Mouse (Mus musculus) megakaryocyte-erythroid progenitor cell, adult 5-6 weeks (primary cell): ENCODE results near the gene Brd3. TPM values are rescaled to one million over a fixed set of nuclear protein-coding genes. Genes with fewer than 3 reads are reported as not detected.
"Not testable (repeated sequence)": the region's sequence is repeated elsewhere in the genome, so short reads cannot be mapped to it uniquely, and the experiment has no call there.

ENCODE experiments used
- ATAC-seq: replicated peaks from 2 replicates; pipeline ENCODE4 v1.8.0; 2016; ENCODE audit warnings: mild to moderate bottlenecking, inconsistent platforms; ENCODE audit not compliant: severe bottlenecking, poor library complexity, low FRiP score, low TSS enrichment
- total RNA-seq, 2 experiments: library from RNA; stranded (forward) in 1 of 2; stranded (reverse) in 1 of 2; fragments of 200-1000, 215-1000 nt in 1 of 2; fragments of >200 nt in 1 of 2; fragmentation: Nextera tagmentation in 1 of 2; gene quantifications; 2 replicates each; pipeline ENCODE4 v1.2.3; 2014 to 2017

Gene Brd3
- total RNA-seq, 2 experiments from 2014 or later: 40.9 to 68.7 TPM

DNA sequence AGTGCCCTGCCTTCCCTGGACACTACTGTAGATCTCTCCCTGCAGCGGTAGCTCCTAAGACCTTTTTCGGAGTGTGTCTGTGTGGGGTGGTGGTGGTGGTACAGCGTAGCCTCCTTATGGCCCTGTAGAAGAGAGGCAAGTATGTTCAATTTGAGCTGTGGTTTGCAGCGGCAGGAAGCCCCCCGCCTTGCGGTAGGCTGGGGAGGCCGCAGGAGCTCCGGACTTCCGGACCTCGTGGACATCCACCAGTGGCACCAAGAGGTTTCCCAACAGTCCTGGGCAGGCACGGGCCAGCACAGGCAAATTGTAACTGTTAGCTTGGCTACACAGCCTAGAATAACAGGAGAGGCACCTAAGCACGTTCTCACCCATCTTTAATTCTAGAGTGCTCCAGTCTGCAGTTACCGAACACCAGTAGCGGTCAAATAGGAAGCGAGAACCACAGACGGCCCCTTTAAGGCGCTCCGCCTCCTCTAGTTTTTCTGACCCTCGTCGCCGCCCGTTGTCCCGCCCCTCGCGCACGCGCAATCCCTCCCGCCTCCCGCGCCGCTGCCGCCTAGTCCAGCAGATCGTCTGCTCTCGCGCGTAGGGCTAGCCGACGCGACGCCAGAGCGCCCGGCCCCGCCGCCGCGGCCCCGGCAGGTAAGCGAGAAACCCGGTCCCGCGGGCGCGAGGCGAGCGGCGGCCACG is 7.3 kb upstream of the Brd3 start, which contains the start of gene Wdr5:
Wdr5 (plus strand) TSS at position 519 of the 690 bp plus-strand sequence.
- peak; percentile 84 for ATAC-seq

GRCm38 (mm10) chr2:27513861-27514260 is 6.4 kb upstream of the Brd3 start:
- 0 out of 2 replicates have a peak, but pooled peaks have one; percentile 1 for ATAC-seq

GRCm38 (mm10) chr2:27512909-27513308 is 5.4 kb upstream of the Brd3 start:
- ATAC-seq: no peak

DNA sequence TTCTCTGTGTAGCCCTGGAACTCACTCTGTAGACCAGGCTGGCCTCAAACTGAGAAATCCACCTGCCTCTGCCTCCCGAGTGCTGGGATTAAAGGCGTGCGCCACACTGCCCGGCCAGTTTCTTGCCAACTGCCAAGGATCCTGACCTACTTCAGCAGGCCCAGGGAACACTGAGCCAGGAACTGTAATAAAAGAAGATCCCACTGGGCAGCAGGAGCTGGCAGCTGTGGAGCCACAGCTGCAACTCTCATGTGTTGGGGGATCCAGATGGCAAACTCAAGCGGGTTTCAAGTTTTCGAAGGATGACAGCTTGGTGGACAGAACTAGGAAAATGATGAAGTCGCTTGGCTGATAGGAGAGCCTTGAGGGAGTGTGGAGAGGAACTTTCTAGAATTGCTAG is 3.2 kb upstream of the Brd3 start:
- ATAC-seq: no peak

GRCm38 (mm10) chr2:27506658-27507057 is 804 bp downstream of the Brd3 start:
- not testable (repeated sequence) for ATAC-seq

DNA sequence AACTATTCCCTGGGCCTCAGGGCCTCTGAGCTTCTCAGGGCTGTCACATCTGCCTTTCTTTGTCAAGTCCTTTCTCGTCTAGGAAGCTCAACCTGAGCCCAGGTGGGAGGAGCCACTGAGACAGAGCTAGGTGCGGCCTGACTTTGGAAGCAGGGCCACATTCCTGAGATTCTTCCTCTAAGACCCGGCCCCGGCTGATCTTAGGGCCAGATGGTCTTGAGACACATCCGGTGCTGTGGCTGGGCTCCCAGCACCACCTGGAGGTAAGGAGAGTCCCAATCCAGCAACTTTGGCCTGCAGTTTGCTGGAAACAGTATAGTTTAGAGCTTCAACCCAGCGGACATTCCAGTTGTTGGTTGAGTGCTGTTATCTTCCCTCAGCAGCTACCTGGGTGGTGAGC is 1.9 kb downstream of the Brd3 start:
- ATAC-seq: peak; percentile 64

GRCm38 (mm10) chr2:27504113-27504885 is 3.2 kb downstream of the Brd3 start:
- ATAC-seq: no peak

DNA sequence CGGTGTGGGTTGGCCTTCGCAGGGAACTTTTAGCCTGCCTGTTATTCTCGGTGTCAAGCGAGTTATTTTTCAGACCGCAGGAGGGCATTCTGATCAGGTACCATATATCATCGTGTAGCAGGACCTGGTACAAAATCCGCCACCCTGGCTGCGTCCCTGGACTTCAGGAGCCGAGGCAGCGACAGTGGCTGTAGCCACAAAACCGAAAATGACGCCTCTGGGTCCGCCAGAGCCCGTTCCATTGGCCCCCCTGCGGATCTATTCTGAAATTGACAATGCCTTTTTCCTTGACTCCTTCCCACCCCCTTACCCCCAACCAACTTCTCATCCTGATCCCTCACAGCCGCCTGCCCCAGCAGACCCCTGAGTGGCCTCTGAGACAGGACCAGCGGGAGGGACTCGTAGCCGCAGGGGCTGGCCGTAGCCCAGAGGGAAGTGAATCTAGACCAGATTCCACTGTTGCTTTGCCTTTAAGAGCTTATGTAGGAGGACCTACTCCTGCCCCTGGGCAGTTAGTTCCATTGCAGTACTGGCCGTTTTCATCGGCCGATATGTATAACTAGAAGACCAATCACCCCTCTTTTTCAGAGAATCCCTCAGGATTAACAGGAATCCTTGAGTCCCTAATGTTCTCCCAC is 11.0 kb downstream of the Brd3 start:
- no peak for ATAC-seq

- no peak for ATAC-seq
Measured at GRCm38 (mm10) chr2:27493971-27494370, 13.5 kb downstream of the Brd3 start.

GRCm38 (mm10) chr2:27490939-27491338 is 16.5 kb downstream of the Brd3 start:
- no peak; the same call in 1 of the 2 replicates for ATAC-seq

DNA sequence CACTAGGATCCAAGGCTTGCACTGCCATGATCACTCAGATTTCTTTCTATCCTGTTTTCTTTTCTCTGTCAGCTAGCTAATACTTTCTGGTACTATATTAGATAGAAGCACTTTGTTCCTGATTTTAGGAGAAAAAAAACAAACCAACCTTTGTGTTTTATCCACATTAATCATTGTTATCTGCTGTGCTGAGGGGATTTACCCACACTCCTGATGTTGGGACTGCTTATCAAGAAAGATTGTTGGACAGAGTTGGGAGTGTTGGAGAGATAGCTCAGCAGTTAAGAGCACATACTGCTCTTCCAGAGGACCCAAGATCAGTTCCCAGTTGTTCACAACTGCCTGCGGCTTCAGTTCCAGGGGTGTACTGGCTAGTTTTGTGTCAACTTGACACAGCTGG is 19.1 kb downstream of the Brd3 start:
- ATAC-seq: no peak

- ATAC-seq: peak; percentile 75
Measured at GRCm38 (mm10) chr2:27487336-27488049, 20.0 kb downstream of the Brd3 start.

- ATAC-seq: no peak
Measured at GRCm38 (mm10) chr2:27486725-27487124, 20.7 kb downstream of the Brd3 start.

GRCm38 (mm10) chr2:27482265-27482861 is 25.1 kb downstream of the Brd3 start:
- ATAC-seq: 0 out of 2 replicates have a peak, but pooled peaks have one; percentile 39

DNA sequence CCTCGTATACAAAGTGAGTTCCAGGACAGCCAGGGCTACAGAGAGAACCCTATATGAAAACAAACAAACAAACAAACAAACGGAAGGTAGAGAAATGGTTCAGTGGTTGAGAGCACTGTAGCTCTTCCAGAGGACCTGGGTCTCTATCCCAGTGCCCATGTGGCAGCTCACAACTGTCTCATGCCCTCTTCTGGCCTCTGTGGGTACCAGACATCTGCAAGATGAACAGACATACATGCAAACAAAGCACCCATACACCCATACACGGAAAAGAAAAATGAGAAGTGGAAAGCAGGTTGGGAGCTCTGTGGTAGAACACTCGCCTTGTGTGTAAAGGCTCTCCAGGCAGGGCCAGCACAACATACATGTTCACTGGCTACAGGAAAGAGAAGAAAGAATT is 27.1 kb downstream of the Brd3 start:
- ATAC-seq: no peak

GRCm38 (mm10) chr2:27479821-27480220 is 27.6 kb downstream of the Brd3 start:
- ATAC-seq: no peak

- ATAC-seq: no peak
Measured at GRCm38 (mm10) chr2:27476303-27477192, 30.9 kb downstream of the Brd3 start.
